Mouse (Mus musculus) limb, embryonic 12.5 days (tissue): ENCODE results near the gene Rabl6. TPM values are rescaled to one million over a fixed set of nuclear protein-coding genes. Genes with fewer than 3 reads are reported as not detected.
"Not testable (repeated sequence)": the region's sequence is repeated elsewhere in the genome, so short reads cannot be mapped to it uniquely, and the experiment has no call there.

Source experiments
- ATAC-seq: fragments of 200-750 bp; cut with Nextera tagmentation; 2 replicates; pipeline ENCODE4 v1.8.0; 2017; ENCODE audit warnings: low read depth, moderate TSS enrichment; ENCODE audit not compliant: insufficient number of reproducible peaks, insufficient read depth, low FRiP score, low TSS enrichment
- H3K27ac ChIP-seq: fragments of 300-500 bp; sonication (generic); 2 replicates; pipeline ENCODE4 v1.5.1; 2016; ENCODE audit warnings: mild to moderate bottlenecking, moderate library complexity
- H3K27me3 ChIP-seq: fragments of 300-500 bp; sonication (generic); 2 replicates; pipeline ENCODE4 v1.6.1; 2016; ENCODE audit warnings: mild to moderate bottlenecking, moderate library complexity
- H3K36me3 ChIP-seq: fragments of 300-500 bp; sonication (generic); 2 replicates; pipeline ENCODE4 v1.6.1; 2016; ENCODE audit warnings: mild to moderate bottlenecking, moderate library complexity
- H3K4me1 ChIP-seq: fragments of 300-500 bp; sonication (generic); replicated peaks from 2 replicates; pipeline ENCODE4 v1.6.1; 2016
- H3K4me2 ChIP-seq: fragments of 300-500 bp; sonication (generic); 2 replicates; pipeline ENCODE4 v1.6.1; 2016; ENCODE audit warnings: mild to moderate bottlenecking, moderate library complexity
- H3K4me3 ChIP-seq: fragments of 300-500 bp; sonication (generic); replicated peaks from 2 replicates; pipeline ENCODE4 v1.5.1; 2016; ENCODE audit warnings: mild to moderate bottlenecking
- H3K9ac ChIP-seq: fragments of 300-500 bp; sonication (generic); replicated peaks from 2 replicates; pipeline ENCODE4 v1.6.1; 2016; ENCODE audit warnings: mild to moderate bottlenecking, moderate library complexity
- H3K9me3 ChIP-seq: fragments of 300-500 bp; sonication (generic); 2 replicates; pipeline ENCODE4 v1.6.1; 2016; ENCODE audit warnings: mild to moderate bottlenecking, moderate library complexity
- WGBS: fragments of 180-500 bp; shearing (Covaris S2); methylation state at CpG from one replicate; pipeline ENCODE4 v1.1.7; 2016; 5-methylcytosine and 5-hydroxymethylcytosine counted together
- polyA plus RNA-seq: library from polyadenylated mRNA; unstranded; fragments of >200 nt; fragmentation: Nextera tagmentation; extraction: Ambion mirVana; gene quantifications from 2 replicates; pipeline ENCODE4 v1.2.1, GENCODE M21; 2016

The Rabl6 gene
- polyA plus RNA-seq, 1 experiment from 2014 or later = 81.3 TPM

GRCm38 (mm10) chr2:25557221-25557963 lies 50.9 kb downstream of the Rabl6 start, which contains the start of gene Edf1:
Gene Edf1, plus strand, starts transcription at chr2:25557847.
- H3K27me3 ChIP-seq = no peaks in the 10 kb centered on the region
- peak within 1 kb of the TSS; percentile 79 for H3K27ac ChIP-seq
- peak within 1 kb of the TSS; percentile 91 for H3K9ac ChIP-seq
- peaks cover 29% of the 10 kb centered on the region for H3K36me3 ChIP-seq
- WGBS = under 1% methylated on average over 61 of the region's 61 CpGs
- peak within 1 kb of the TSS; percentile 96 for H3K4me3 ChIP-seq
- no peaks in the 10 kb centered on the region for H3K9me3 ChIP-seq
- H3K4me2 ChIP-seq = peak within 1 kb of the TSS; percentile 97
- peaks cover 18% of the 10 kb centered on the region for H3K4me1 ChIP-seq
- ATAC-seq = peak; percentile 95

GRCm38 (mm10) chr2:25556296-25556695 lies 52.0 kb downstream of the Rabl6 start:
- H3K9ac ChIP-seq = no peak overlapping the region
- 54% methylated on average over 1 of the region's 1 CpGs for WGBS

DNA sequence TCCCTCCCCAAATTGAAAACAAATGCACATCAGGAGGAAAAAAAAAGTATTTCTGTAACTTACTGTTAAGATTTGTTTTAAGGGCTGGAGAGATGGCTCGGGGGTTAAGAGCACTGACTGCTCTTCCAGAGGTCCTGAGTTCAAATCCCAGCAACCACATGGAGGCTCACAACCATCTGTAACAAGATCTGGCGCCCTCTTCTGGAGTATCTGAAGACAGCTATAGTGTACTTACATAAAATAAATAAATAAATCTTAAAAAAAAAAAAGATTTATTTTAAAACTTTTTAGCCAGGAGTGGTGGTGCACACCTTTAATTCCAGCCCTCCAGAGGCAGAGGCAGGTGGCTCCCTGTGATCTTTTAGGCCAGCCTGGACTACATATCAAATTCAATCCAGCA lies 52.8 kb downstream of the Rabl6 start:
- not testable (repeated sequence) for H3K9ac ChIP-seq, H3K4me2 ChIP-seq, H3K4me3 ChIP-seq, ATAC-seq, H3K27me3 ChIP-seq, H3K9me3 ChIP-seq, H3K27ac ChIP-seq
- WGBS = 58% methylated on average over 2 of the region's 2 CpGs
- Histone ChIP-seq H3K4me1 (peaks cover 18% of the 10 kb centered on the region), H3K36me3 (peaks cover 10% of the 10 kb centered on the region)

More at GRCm38 (mm10) chr2:25556296-25556695, 52.0 kb downstream of the Rabl6 start:
- Histone ChIP-seq H3K27ac (no peak overlapping the region), H3K4me1 (peaks cover 18% of the 10 kb centered on the region), H3K9me3 (no peaks in the 10 kb centered on the region), H3K36me3 (peaks cover 18% of the 10 kb centered on the region), H3K4me2 (0 out of 2 replicates have a peak overlapping the region, but pooled peaks have one; percentile 97), H3K4me3 (no peak overlapping the region), H3K27me3 (no peaks in the 10 kb centered on the region)
- ATAC-seq = no peak

DNA sequence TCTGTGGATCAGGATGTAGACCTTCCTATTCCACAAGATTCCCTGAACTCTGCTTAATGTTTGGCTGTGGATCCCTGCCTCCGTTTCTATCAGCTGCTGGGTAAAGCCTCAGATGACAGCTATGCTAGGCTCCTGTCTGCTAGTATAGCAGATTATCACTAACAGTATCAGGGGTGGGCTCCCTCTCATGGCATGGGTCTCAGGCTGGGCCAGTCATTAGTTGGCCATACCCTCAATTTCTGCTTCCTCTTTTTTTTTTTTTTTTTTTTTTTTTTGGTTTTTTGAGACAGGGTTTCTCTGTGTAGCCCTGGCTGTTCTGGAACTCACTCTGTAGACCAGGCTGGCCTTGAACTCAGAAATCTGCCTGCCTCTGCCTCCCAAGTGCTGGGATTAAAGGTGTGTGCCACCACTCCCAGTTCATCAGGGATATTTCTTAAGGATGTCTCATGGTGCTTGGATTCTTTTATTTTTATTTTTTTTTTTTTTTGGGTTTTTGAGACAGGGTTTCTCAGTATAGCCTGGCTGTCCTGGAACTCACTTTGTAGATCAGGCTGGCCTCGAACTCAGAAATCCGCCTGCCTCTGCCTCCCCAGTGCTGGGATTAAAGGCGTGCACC lies 55.0 kb downstream of the Rabl6 start:
- H3K4me1 ChIP-seq, H3K9me3 ChIP-seq, H3K9ac ChIP-seq, ATAC-seq, H3K4me3 ChIP-seq, H3K27me3 ChIP-seq, H3K36me3 ChIP-seq, H3K4me2 ChIP-seq, H3K27ac ChIP-seq: not testable (repeated sequence)
- 85% methylated on average over 4 of the region's 4 CpGs for WGBS

DNA sequence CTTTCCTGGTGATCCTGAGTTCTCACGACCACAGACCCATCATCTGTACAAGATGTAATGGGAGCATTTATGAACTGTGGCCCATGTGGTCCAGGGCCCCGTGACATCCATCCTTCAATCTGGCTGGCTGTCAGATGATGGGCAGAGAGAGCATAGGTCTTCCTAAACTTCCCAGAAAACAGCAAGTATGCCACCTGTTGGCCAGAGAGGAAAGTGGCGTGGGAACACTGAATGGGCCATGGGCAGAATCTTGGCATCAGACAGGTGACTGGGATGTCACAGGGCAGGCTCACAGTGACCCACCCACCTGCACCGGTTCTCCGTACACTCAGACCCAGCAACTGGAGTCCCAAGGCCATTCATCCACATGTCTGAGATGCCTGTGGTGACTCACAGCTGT lies 57.1 kb downstream of the Rabl6 start:
- 36% methylated on average over 5 of the region's 5 CpGs for WGBS
- H3K36me3 ChIP-seq = no peaks in the 10 kb centered on the region
- no peaks in the 10 kb centered on the region for H3K27me3 ChIP-seq
- H3K9ac ChIP-seq = no peak overlapping the region
- no peak overlapping the region for H3K4me3 ChIP-seq
- H3K4me1 ChIP-seq = 0 out of 2 replicates have a peak, but pooled peaks cover 2% of the 10 kb centered on the region
- ATAC-seq = no peak
- H3K4me2 ChIP-seq = no peak overlapping the region
- no peaks in the 10 kb centered on the region for H3K9me3 ChIP-seq
- H3K27ac ChIP-seq = no peak overlapping the region

DNA sequence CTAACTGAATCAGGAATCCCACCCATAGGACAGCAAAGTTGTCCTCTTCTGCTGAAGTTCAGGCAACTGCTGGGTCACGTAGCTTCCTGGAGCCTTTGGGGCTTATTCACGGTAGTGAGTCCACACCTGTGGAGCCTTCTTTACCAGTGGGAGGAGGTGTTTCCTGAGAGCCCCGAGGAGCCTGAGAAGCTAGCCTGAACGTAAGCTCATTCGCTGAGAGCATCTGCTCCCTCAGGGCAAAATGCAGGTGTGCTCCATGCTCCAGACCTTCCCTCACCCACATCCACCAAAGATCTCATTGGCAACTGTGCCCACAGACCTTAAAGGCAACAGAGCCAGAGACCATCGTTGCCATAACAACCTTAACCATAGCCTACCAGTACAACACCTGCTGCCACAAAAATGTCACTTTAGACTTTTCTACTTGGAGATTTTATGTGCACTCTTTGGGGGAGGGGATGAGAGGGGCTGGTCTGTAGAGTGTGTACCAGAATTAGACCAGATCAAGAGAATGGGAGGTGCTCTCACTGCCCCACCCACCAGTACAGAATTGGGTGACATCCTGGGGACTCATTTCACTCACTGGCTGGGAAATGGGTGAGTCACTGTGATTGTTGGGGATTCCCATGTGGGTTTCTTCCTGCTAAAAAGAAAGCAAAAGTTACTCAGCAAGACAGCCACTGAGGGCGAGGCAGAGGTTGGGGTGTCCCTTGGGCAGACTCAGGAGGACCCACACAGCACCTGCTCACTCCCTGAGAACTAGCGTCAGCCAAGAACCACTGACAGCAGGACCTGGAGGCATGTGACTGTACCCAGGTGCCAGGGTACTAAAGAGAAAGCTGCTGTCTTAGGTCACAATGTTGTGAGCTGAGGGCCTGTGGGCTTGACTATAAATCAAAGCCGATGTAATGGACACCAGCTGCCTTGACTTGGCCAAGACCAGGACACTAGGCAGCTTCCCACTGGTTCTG lies 59.0 kb downstream of the Rabl6 start:
- no peak overlapping the region for H3K4me3 ChIP-seq
- WGBS = 64% methylated on average over 9 of the region's 9 CpGs
- no peak for ATAC-seq
- H3K4me1 ChIP-seq = peaks cover 17% of the 10 kb centered on the region
- no peak overlapping the region for H3K4me2 ChIP-seq
- no peaks in the 10 kb centered on the region for H3K9me3 ChIP-seq
- no peak overlapping the region for H3K9ac ChIP-seq
- H3K27me3 ChIP-seq = no peaks in the 10 kb centered on the region
- H3K27ac ChIP-seq = no peak overlapping the region
- 0 out of 2 replicates have a peak, but pooled peaks cover 8% of the 10 kb centered on the region for H3K36me3 ChIP-seq

GRCm38 (mm10) chr2:25546811-25547491 lies 61.4 kb downstream of the Rabl6 start, which contains the start of gene Traf2:
Gene Traf2, minus strand, starts transcription at chr2:25546940.
- peak within 1 kb of the TSS; percentile 59 for H3K4me2 ChIP-seq
- peak; percentile 99 for ATAC-seq
- H3K9ac ChIP-seq = peak within 1 kb of the TSS; percentile 80
- H3K9me3 ChIP-seq = no peaks in the 10 kb centered on the region
- peak within 1 kb of the TSS; percentile 84 for H3K27ac ChIP-seq
- H3K4me3 ChIP-seq = peak within 1 kb of the TSS; percentile 66
- 0 out of 2 replicates have a peak, but pooled peaks cover 8% of the 10 kb centered on the region for H3K36me3 ChIP-seq
- no peaks in the 10 kb centered on the region for H3K27me3 ChIP-seq
- H3K4me1 ChIP-seq = peaks cover 18% of the 10 kb centered on the region
- 4% methylated on average over 48 of the region's 48 CpGs for WGBS

GRCm38 (mm10) chr2:25545996-25546810 lies 62.1 kb downstream of the Rabl6 start:
- Histone ChIP-seq H3K4me1 (peaks cover 23% of the 10 kb centered on the region), H3K9ac (peak overlapping the region; percentile 80), H3K36me3 (0 out of 2 replicates have a peak, but pooled peaks cover 8% of the 10 kb centered on the region), H3K4me2 (peak overlapping the region; percentile 59), H3K4me3 (peak overlapping the region; percentile 66), H3K9me3 (no peaks in the 10 kb centered on the region), H3K27ac (peak overlapping the region; percentile 84), H3K27me3 (no peaks in the 10 kb centered on the region)
- ATAC-seq = peak; percentile 74
- 7% methylated on average over 43 of the region's 43 CpGs for WGBS

DNA sequence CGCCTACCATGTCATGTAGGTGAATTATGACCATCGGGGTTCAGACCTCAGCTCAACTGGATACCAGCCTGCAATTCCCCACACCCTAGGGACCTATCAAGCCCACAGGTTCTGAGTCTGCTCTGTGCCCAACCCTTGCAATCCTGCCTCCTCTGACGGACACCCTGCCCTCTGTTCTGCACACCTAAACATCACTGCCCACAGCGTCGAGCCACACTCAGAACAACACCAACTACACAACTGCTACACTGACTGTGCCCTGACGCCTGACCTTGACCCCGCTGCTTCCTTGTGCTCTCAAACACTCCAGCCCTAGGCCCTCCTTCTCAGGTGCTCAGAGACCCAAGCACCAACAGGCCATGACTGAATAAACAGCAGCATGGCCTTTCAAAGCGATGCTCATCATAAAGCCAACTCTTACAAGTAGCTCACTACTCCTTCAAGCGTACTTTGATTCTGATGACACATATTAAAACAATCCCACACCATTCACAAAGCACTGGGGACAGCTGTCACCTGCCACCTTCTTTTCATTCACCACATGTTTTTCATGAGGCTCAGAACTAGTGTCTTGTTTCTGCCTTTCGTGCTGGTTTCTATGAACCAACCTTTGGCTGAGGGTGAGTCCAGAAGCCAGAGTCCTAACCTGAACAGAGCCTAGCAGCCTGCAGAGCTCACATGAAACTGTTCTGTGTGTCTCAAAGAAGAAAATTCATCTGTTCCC lies 66.5 kb downstream of the Rabl6 start:
- ATAC-seq = no peak
- H3K4me1 ChIP-seq = peaks cover 21% of the 10 kb centered on the region
- no peak overlapping the region for H3K4me3 ChIP-seq
- no peak overlapping the region for H3K4me2 ChIP-seq
- peaks cover 31% of the 10 kb centered on the region for H3K36me3 ChIP-seq
- H3K9ac ChIP-seq = 0 out of 2 replicates have a peak overlapping the region, but pooled peaks have one; percentile 18
- no peaks in the 10 kb centered on the region for H3K9me3 ChIP-seq
- no peak overlapping the region for H3K27ac ChIP-seq
- no peaks in the 10 kb centered on the region for H3K27me3 ChIP-seq
- 79% methylated on average over 10 of the region's 10 CpGs for WGBS
